Mouse (Mus musculus) G1E (cell line): ENCODE measurements around the gene Gpr89. TPM values are rescaled to one million over a fixed set of nuclear protein-coding genes. Genes with fewer than 3 reads are reported as not detected.

ENCODE experiments used
- ATAC-seq: 2 replicates; pipeline ENCODE4 v1.8.0; 2016; ENCODE audit warnings: mild to moderate bottlenecking; ENCODE audit not compliant: insufficient number of reproducible peaks, poor library complexity, low FRiP score, severe bottlenecking; ENCODE audit errors: extremely low read depth
- DNase-seq: peaks from one replicate; pipeline ENCODE4 v3.0.0; 2012; ENCODE audit warnings: low spot score
- H3K27me3 ChIP-seq: 2 replicates; pipeline ENCODE4 v1.6.1; 2012; ENCODE audit warnings: mild to moderate bottlenecking, low read length, inconsistent platforms; ENCODE audit not compliant: insufficient read depth
- H3K36me3 ChIP-seq: replicated peaks from 2 replicates; pipeline ENCODE3; 2012; ENCODE audit warnings: mild to moderate bottlenecking, inconsistent platforms
- H3K4me1 ChIP-seq: 2 replicates; pipeline ENCODE4 v1.6.1; 2012; ENCODE audit warnings: low read depth, low read length, inconsistent platforms, mixed read lengths; ENCODE audit not compliant: insufficient read depth
- H3K4me3 ChIP-seq: 2 replicates; pipeline ENCODE4 v1.5.1; 2012; ENCODE audit warnings: low read depth, mild to moderate bottlenecking, inconsistent platforms, low read length, moderate library complexity, mixed read lengths
- H3K9me3 ChIP-seq: replicated peaks from 2 replicates; pipeline ENCODE4 v1.6.1; 2012; ENCODE audit warnings: inconsistent platforms
- CTCF ChIP-seq: IDR thresholded peaks from 2 replicates; pipeline ENCODE4 v1.5.1; 2012; ENCODE audit warnings: low read depth, low read length, inconsistent platforms, mixed read lengths
- GATA1 ChIP-seq: IDR thresholded peaks from 2 replicates; pipeline ENCODE4 v1.6.1; 2012; ENCODE audit warnings: borderline replicate concordance, low read length, inconsistent platforms, mixed read lengths
- GATA2 ChIP-seq: IDR thresholded peaks from 2 replicates; pipeline ENCODE4 v1.6.1; 2012; ENCODE audit warnings: low read depth, low read length, inconsistent platforms, borderline replicate concordance
- POLR2AphosphoS5 ChIP-seq: IDR thresholded peaks from 2 replicates; pipeline ENCODE4 v1.6.1; 2012; ENCODE audit warnings: low read depth, low read length, inconsistent platforms; ENCODE audit not compliant: insufficient replicate concordance
- TAL1 ChIP-seq: conservative IDR thresholded peaks from 2 replicates; pipeline ENCODE4 v1.6.1; 2012; ENCODE audit warnings: low read depth, low read length, inconsistent platforms, mixed read lengths
- polyA plus RNA-seq: library from polyadenylated mRNA; stranded (reverse); fragments of >175 nt; gene quantifications from 2 replicates; pipeline ENCODE4 v1.2.3, GENCODE M21; 2012
- total RNA-seq, 2 experiments: library from RNA; stranded (forward) in 1 of 2; stranded (reverse) in 1 of 2; fragments of 200-1000 nt in 1 of 2; fragments of >200 nt in 1 of 2; fragmentation: Nextera tagmentation in 1 of 2; gene quantifications; 2 replicates each; pipeline ENCODE4 v1.2.3; 2014 to 2017

Gene Gpr89
- total and polyA plus RNA-seq, 3 experiments, result 2.6 to 37.3 (median 26.8) TPM

DNA sequence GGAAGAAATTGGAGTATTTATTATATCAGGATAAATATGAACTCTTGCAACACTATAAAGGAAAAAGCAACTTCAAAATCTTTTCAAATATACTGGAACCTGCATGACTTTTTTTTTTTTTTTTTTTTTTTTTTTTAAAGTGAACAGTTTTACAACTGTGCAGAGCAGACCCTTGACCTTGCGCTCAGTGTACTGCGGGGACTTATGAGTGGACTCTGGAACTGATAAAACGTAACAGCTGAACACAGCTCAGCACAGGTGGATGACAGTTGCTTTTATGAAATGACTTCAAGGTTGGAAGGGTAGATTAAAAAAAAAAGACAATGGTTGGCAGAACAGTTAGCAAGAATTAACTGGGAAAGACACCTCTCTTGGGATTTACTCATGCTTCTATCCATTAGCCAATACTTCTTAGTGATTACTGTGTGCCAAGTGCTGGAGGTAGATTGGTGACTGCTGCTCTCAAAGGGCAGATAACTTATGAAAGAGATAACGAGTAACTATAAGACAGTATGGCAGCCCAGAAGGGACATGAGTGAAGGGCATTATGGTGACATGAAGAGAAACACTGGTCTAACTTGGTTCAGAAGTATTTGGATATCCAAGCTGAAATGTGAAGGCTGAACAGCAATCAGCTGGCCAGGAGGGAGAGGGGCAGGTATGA is 2.7 kb downstream of the Gpr89 start:
- Histone ChIP-seq H3K36me3 (peaks cover 45% of the 10 kb centered on the region), H3K27me3 (no peaks in the 10 kb centered on the region), H3K4me1 (peaks cover 23% of the 10 kb centered on the region), H3K9me3 (no peaks in the 10 kb centered on the region), H3K4me3 (no peak overlapping the region)
- DNase-seq (no peak), ATAC-seq (no peak)
- TF ChIP-seq CTCF (no peak), GATA1 (no peak), POLR2AphosphoS5 (no peak), GATA2 (no peak), TAL1 (no peak)

DNA sequence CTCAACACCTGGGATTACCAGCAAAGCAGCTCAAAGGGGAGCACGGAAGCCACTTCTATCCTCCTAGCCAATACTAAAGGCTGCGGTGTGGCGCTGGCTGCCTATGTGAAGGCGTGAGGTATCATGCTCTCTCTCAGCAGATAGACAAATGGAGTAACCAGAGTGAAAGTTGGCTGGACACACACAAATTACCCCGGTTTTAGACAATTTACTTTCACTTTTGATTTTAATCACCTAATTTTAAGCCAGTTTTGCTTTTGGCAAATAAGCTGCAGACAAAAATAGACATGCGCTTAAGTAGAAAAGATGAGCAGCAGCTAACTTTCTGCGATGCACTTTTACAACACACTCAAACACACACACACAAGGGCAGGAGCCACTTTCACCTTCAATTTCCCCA is 21.5 kb downstream of the Gpr89 start:
- H3K27me3 ChIP-seq, result no peaks in the 10 kb centered on the region
- no peaks in the 10 kb centered on the region for H3K4me1 ChIP-seq
- no peak for DNase-seq
- no peak overlapping the region for H3K4me3 ChIP-seq
- TF ChIP-seq CTCF, result no peak
- TF ChIP-seq TAL1, result no peak
- TF ChIP-seq GATA2, result no peak
- TF ChIP-seq GATA1, result no peak
- TF ChIP-seq POLR2AphosphoS5, result no peak
- H3K36me3 ChIP-seq, result peaks cover 92% of the 10 kb centered on the region
- no peaks in the 10 kb centered on the region for H3K9me3 ChIP-seq
- no peak for ATAC-seq

DNA sequence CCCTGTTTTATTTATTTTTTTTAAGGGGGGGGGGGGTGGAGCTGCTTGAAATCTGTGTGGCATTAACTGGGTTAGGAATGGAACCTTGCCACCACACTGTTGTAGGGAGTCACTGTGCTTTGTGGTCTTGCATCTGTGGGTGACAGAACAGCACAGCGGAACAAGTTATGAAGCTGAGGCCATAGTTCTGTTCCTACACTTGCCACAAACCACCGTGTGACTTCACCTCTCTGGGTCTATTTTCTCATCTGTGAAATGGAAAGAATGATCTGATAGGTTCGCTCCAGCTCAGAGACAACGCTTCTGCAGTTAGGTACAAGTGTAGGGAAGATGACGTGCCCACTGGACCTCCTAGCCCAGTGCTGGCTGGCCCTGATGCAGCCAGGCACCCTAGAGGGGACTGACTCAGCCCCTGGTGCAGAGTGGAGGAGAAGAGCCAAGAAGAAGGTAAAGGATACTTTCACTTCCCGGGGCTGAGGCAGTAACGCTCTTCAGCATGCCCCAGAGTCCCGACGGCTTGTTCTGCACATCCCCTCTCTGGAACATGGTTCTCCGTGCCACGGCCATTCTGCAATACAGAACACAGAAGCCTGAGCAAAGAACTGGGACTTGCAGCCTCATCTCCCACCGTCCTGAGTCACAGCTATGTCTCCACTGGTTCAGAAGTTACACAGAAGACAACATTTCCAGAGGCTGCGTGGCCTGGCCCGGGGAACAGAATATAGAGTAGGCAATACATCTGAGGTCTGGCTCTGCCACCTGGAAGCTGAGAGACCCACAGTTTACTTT is 22.9 kb downstream of the Gpr89 start:
- H3K4me3 ChIP-seq, result no peak overlapping the region
- H3K9me3 ChIP-seq, result no peaks in the 10 kb centered on the region
- DNase-seq (no peak), ATAC-seq (no peak)
- H3K36me3 ChIP-seq, result peaks cover 94% of the 10 kb centered on the region
- TF ChIP-seq TAL1 (no peak), GATA1 (no peak), GATA2 (no peak), POLR2AphosphoS5 (no peak), CTCF (no peak)
- no peaks in the 10 kb centered on the region for H3K4me1 ChIP-seq
- no peaks in the 10 kb centered on the region for H3K27me3 ChIP-seq

DNA sequence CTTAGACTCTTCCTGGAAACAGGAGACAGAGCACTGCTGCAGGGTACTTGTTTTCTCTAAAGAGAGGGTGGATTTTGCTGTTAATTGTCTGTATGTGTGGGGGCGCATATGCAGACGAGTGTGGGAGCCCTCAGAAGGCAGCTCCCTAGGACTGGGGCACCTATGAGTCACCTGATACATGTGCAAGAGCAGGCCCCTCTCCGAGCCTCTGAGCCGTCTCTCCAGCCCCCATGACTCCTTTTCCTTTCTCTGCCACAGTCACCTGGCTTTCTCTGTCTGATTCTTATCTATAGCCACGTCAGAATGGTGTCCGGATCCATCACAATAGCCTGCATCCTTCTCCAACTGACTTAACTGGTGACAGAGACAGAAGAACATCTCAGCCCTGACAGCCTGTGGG is 23.6 kb downstream of the Gpr89 start:
- DNase-seq (no peak), ATAC-seq (no peak)
- H3K36me3 ChIP-seq, result peaks cover 93% of the 10 kb centered on the region
- H3K27me3 ChIP-seq, result no peaks in the 10 kb centered on the region
- no peaks in the 10 kb centered on the region for H3K4me1 ChIP-seq
- no peaks in the 10 kb centered on the region for H3K9me3 ChIP-seq
- TF ChIP-seq GATA1 (no peak), POLR2AphosphoS5 (no peak), GATA2 (no peak), TAL1 (no peak)
- no peak overlapping the region for H3K4me3 ChIP-seq

DNA sequence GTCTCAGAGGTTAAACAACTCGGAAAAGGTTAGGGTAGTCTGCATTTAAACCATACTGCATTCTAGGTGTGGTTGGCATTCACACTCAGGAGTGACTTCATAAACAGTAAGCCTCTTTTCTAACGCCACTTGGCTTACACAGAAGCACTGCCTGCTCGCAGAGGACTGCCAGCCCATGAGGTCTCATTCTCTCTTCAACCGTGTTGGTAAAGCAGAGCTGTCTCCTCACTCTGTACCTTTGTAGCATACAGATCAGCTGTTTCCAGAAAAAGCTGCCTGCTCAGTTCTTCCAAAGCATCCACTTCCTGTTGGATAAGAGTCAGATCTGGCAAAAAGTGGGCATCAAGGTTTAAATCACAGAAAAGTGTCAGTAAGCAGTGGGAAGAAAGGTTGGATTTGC is 24.8 kb downstream of the Gpr89 start:
- H3K4me3 ChIP-seq, result no peak overlapping the region
- ATAC-seq (no peak), DNase-seq (no peak)
- peaks cover 91% of the 10 kb centered on the region for H3K36me3 ChIP-seq
- no peaks in the 10 kb centered on the region for H3K9me3 ChIP-seq
- H3K4me1 ChIP-seq, result no peaks in the 10 kb centered on the region
- TF ChIP-seq GATA2 (no peak), TAL1 (no peak), CTCF (no peak), GATA1 (no peak), POLR2AphosphoS5 (no peak)
- H3K27me3 ChIP-seq, result no peaks in the 10 kb centered on the region

DNA sequence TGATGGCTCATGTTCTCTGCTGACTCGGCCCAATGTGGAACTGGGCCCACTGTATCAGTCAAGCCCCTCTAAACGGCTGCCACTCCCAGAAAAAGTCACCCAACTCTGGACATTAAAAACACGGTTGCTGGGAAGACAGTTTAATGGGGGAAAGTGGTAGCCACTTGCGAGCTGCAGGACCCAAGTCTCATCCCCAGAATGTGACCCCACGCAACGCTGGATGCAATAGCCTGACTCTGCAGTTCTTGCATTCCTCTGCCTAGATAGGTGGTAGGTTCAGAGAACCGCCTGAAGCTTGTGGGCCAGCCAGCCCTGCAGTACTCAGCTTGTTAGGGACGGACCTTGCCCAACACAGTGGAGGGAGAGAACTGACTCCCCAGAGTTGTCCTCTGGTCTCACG is 25.6 kb downstream of the Gpr89 start:
- DNase-seq, result no peak
- H3K4me1 ChIP-seq, result no peaks in the 10 kb centered on the region
- H3K9me3 ChIP-seq, result no peaks in the 10 kb centered on the region
- H3K27me3 ChIP-seq, result no peaks in the 10 kb centered on the region
- no peak overlapping the region for H3K4me3 ChIP-seq
- no peak for ATAC-seq
- TF ChIP-seq GATA2 (no peak), CTCF (no peak), GATA1 (no peak), POLR2AphosphoS5 (no peak), TAL1 (no peak)
- peaks cover 93% of the 10 kb centered on the region for H3K36me3 ChIP-seq
